Mouse (Mus musculus): Measurements from ENCODE around the gene Slc12a8. TPM values are rescaled to one million over a fixed set of nuclear protein-coding genes. Genes with fewer than 3 reads are reported as not detected.

Gene Slc12a8
- polyA plus RNA-seq, 2 experiments = 0.94 to 0.97 TPM

GRCm38 (mm10) chr16:33658121-33658520 lies 141.0 kb downstream of the Slc12a8 start:
- 96% methylated on average over 3 of the region's 3 CpGs for WGBS
- no peaks in the 10 kb centered on the region for H3K27me3 ChIP-seq (ENCODE audit: control insufficient read depth, insufficient read depth, low read length)
- ATAC-seq (ENCODE audit: low FRiP score, low read depth) (no peak), DNase-seq (ENCODE audit: low spot score) (no peak)
- H3K9ac ChIP-seq (ENCODE audit: low read depth, low read length, severe bottlenecking) = no peak overlapping the region
- no peaks in the 10 kb centered on the region for H3K36me3 ChIP-seq (ENCODE audit: control insufficient read depth, insufficient read depth, low read length)
- H3K4me2 ChIP-seq (replicated peaks; ENCODE audit: low read depth, low read length, severe bottlenecking) = no peak overlapping the region
- TF ChIP-seq POLR2A (IDR thresholded peaks at IDR 0.05; ENCODE audit: borderline replicate concordance, extremely low read depth, insufficient read depth, insufficient read length) = no peak
- no peaks in the 10 kb centered on the region for H3K4me1 ChIP-seq (ENCODE audit: control insufficient read depth, insufficient read depth, low read length)
- no peaks in the 10 kb centered on the region for H3K9me3 ChIP-seq (ENCODE audit: control insufficient read depth, low read length)
- no peak overlapping the region for H3K27ac ChIP-seq (replicated peaks; ENCODE audit: low read depth, low read length)
- no peak overlapping the region for H3K4me3 ChIP-seq (replicated peaks; ENCODE audit: low read length)

GRCm38 (mm10) chr16:33659521-33659920 lies 142.4 kb downstream of the Slc12a8 start:
- no peak overlapping the region for H3K9ac ChIP-seq (ENCODE audit: low read depth, low read length, severe bottlenecking)
- no peak overlapping the region for H3K4me3 ChIP-seq (replicated peaks; ENCODE audit: low read length)
- no peaks in the 10 kb centered on the region for H3K27me3 ChIP-seq (ENCODE audit: control insufficient read depth, insufficient read depth, low read length)
- H3K9me3 ChIP-seq (ENCODE audit: control insufficient read depth, low read length) = no peaks in the 10 kb centered on the region
- ATAC-seq (ENCODE audit: low FRiP score, low read depth) (no peak), DNase-seq (ENCODE audit: low spot score) (no peak)
- H3K36me3 ChIP-seq (ENCODE audit: control insufficient read depth, insufficient read depth, low read length) = no peaks in the 10 kb centered on the region
- no peak overlapping the region for H3K27ac ChIP-seq (replicated peaks; ENCODE audit: low read depth, low read length)
- H3K4me1 ChIP-seq (ENCODE audit: control insufficient read depth, insufficient read depth, low read length) = no peaks in the 10 kb centered on the region
- WGBS = 86% methylated on average over 5 of the region's 5 CpGs
- no peak for TF ChIP-seq POLR2A (IDR thresholded peaks at IDR 0.05; ENCODE audit: borderline replicate concordance, extremely low read depth, insufficient read depth, insufficient read length)
- H3K4me2 ChIP-seq (replicated peaks; ENCODE audit: low read depth, low read length, severe bottlenecking) = no peak overlapping the region

GRCm38 (mm10) chr16:33660125-33660524 lies 143.0 kb downstream of the Slc12a8 start:
- no peak for ATAC-seq (ENCODE audit: low FRiP score, low read depth)
- 53% methylated on average over 5 of the region's 5 CpGs for WGBS
- no peak for TF ChIP-seq POLR2A (IDR thresholded peaks at IDR 0.05; ENCODE audit: borderline replicate concordance, extremely low read depth, insufficient read depth, insufficient read length)

GRCm38 (mm10) chr16:33662841-33663240 lies 145.7 kb downstream of the Slc12a8 start:
- TF ChIP-seq POLR2A (IDR thresholded peaks at IDR 0.05; ENCODE audit: borderline replicate concordance, extremely low read depth, insufficient read depth, insufficient read length) = no peak
- no peak for DNase-seq (ENCODE audit: low spot score)
- H3K36me3 ChIP-seq (ENCODE audit: control insufficient read depth, insufficient read depth, low read length) = no peaks in the 10 kb centered on the region
- no peak for ATAC-seq (ENCODE audit: low FRiP score, low read depth)
- no peaks in the 10 kb centered on the region for H3K27me3 ChIP-seq (ENCODE audit: control insufficient read depth, insufficient read depth, low read length)
- no peak overlapping the region for H3K4me3 ChIP-seq (replicated peaks; ENCODE audit: low read length)
- H3K9me3 ChIP-seq (ENCODE audit: control insufficient read depth, low read length) = no peaks in the 10 kb centered on the region
- H3K27ac ChIP-seq (replicated peaks; ENCODE audit: low read depth, low read length) = no peak overlapping the region
- H3K4me2 ChIP-seq (replicated peaks; ENCODE audit: low read depth, low read length, severe bottlenecking) = no peak overlapping the region
- no peak overlapping the region for H3K9ac ChIP-seq (ENCODE audit: low read depth, low read length, severe bottlenecking)
- WGBS = 90% methylated on average over 10 of the region's 10 CpGs
- no peaks in the 10 kb centered on the region for H3K4me1 ChIP-seq (ENCODE audit: control insufficient read depth, insufficient read depth, low read length)

More at GRCm38 (mm10) chr16:33660125-33660524, 143.0 kb downstream of the Slc12a8 start:
- Histone ChIP-seq H3K4me2 (replicated peaks; ENCODE audit: low read depth, low read length, severe bottlenecking) (no peak overlapping the region), H3K9me3 (ENCODE audit: control insufficient read depth, low read length) (no peaks in the 10 kb centered on the region), H3K9ac (ENCODE audit: low read depth, low read length, severe bottlenecking) (no peak overlapping the region), H3K4me1 (ENCODE audit: control insufficient read depth, insufficient read depth, low read length) (no peaks in the 10 kb centered on the region), H3K36me3 (ENCODE audit: control insufficient read depth, insufficient read depth, low read length) (no peaks in the 10 kb centered on the region), H3K4me3 (replicated peaks; ENCODE audit: low read length) (no peak overlapping the region), H3K27ac (replicated peaks; ENCODE audit: low read depth, low read length) (no peak overlapping the region), H3K27me3 (ENCODE audit: control insufficient read depth, insufficient read depth, low read length) (no peaks in the 10 kb centered on the region)
- no peak for DNase-seq (ENCODE audit: low spot score)

- WGBS = 83% methylated on average over 6 of the region's 6 CpGs
- Histone ChIP-seq H3K4me2 (replicated peaks; ENCODE audit: low read depth, low read length, severe bottlenecking) (no peak overlapping the region), H3K27me3 (ENCODE audit: control insufficient read depth, insufficient read depth, low read length) (no peaks in the 10 kb centered on the region), H3K36me3 (ENCODE audit: control insufficient read depth, insufficient read depth, low read length) (no peaks in the 10 kb centered on the region), H3K27ac (replicated peaks; ENCODE audit: low read depth, low read length) (no peak overlapping the region), H3K4me3 (replicated peaks; ENCODE audit: low read length) (no peak overlapping the region), H3K9ac (ENCODE audit: low read depth, low read length, severe bottlenecking) (no peak overlapping the region), H3K4me1 (ENCODE audit: control insufficient read depth, insufficient read depth, low read length) (no peaks in the 10 kb centered on the region), H3K9me3 (ENCODE audit: control insufficient read depth, low read length) (no peaks in the 10 kb centered on the region)
- ATAC-seq (ENCODE audit: low FRiP score, low read depth) (no peak), DNase-seq (ENCODE audit: low spot score) (no peak)
- no peak for TF ChIP-seq POLR2A (IDR thresholded peaks at IDR 0.05; ENCODE audit: borderline replicate concordance, extremely low read depth, insufficient read depth, insufficient read length)
Observed at GRCm38 (mm10) chr16:33666226-33666625, 149.1 kb downstream of the Slc12a8 start.

Data from limb, embryonic 14.5 days (tissue).